Mouse (Mus musculus) embryonic stem cell, embryonic (primary cell): Measurements from ENCODE around the gene Pdcd1.

Source experiments
- CTCF ChIA-PET, 4 experiments: fragments of 300-600 bp in 2 of 4; fragments of 350-600 bp in 2 of 4; sonication (Branson Sonifier 250); formaldehyde crosslinking; loops; one replicate each; lab custom pipeline; 2022; ENCODE audit warnings: inconsistent platforms in 2 of 4; lab: Charles Lee
- POLR2A ChIA-PET, 4 experiments: fragments of 300-600 bp in 2 of 4; fragments of 350-600 bp in 2 of 4; sonication (Branson Sonifier 250); formaldehyde crosslinking; loops; one replicate each; lab custom pipeline; 2022; ENCODE audit warnings: antibody characterized with exemption in 4 of 4, inconsistent platforms in 1 of 4; lab: Charles Lee

Pdcd1 gene

DNA sequence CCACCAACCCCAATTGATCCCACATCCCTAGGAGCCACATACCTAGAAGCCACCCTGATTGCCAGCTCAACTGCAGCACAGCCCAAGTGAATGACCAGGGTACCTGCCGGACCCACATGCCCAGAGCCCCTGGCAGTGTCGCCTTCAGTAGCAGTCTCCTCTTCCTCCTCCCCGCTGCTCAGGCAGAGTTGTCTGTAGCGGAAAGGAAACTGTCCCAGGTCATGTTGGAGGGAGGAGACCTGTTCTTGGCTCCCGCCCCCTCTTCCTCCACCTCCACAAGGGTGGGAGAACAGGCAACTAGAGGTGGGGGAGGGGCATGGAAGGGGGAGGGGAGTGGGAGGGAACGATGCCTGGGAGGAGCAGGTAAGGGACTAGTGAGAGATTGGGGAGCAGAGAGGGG is at the start of gene Pdcd1:
Gene Pdcd1, minus strand, starts transcription at position 181 of the 400 bp plus-strand sequence.
- CTCF ChIA-PET: interaction anchor here in 1 of 4 experiments (1.1 kb wide), 1 partner anchor 17 kb away, joined by 4 read pairs; no protein-coding TSS in a partner anchor
- POLR2A ChIA-PET: interaction anchor here in 1 of 4 experiments (0.5 kb wide), 1 partner anchor 11 kb away, joined by 3 read pairs; no protein-coding TSS in a partner anchor

DNA sequence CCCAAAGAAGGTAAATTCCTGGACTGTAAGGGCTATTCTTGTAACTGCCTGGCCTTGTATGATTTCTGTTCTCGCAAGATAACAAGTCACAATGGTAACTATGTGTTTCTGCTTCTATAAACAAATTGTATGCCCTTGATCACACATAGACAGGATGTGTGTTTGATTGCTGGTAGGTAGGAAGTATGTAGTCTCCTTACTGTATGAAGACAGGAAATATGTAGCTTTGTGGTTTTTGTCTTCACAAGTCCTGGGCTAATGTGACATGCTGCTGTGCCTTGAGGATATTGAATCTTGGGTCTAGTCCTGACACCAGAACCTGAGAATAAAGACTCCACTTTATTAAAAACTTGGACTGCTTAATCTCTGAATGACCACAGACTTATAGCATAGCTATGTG is 39.4 kb upstream of the Pdcd1 start:
- POLR2A ChIA-PET: no interaction called here
- CTCF ChIA-PET: no interaction called here

GRCm38 (mm10) chr1:94086311-94086898 is 34.1 kb upstream of the Pdcd1 start:
- CTCF ChIA-PET: no interaction called here
- POLR2A ChIA-PET: no interaction called here

DNA sequence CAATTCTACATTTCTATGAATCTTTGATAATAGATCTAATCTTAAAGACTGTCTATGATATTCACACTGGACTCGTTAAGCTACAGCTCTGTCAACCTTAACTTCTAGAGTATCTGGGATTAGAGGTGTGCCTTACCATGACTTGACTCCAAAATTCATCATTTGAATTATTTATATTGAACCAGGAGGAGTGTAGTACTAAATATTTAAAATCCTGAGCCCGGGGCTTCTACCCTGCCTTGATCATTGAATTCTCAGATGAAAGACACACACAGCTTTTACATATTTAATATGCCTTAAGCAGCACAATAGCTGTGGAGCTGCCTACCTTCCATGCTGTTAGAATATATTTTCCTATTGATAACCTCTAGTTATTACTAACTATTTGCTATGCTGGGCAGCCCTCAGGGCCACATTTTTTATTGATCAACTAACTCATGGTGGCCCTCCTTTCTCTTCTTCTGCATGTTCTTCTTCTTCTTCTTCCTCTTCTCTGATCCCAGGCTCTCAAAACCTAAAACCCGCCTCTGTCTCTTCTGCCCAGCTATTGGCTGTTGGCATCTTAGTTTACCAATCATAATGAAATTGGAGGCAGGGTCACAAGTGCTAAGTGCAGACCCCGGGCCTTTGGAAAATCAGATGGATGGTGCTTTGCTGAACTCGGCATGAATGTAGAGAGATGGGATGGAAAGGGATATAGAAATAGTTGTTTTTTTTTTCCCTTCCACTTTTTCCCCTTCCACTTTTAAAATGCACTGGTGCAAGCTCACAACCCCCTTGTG is 33.2 kb upstream of the Pdcd1 start:
- POLR2A ChIA-PET: interaction anchor here in 1 of 4 experiments (0.6 kb wide), 1 partner anchor 21 kb away, joined by 3 read pairs; no protein-coding TSS in a partner anchor
- CTCF ChIA-PET: no interaction called here

GRCm38 (mm10) chr1:94081761-94082160 is 29.4 kb upstream of the Pdcd1 start:
- ChIA-PET POLR2A (no interaction called here), CTCF (no interaction called here)

DNA sequence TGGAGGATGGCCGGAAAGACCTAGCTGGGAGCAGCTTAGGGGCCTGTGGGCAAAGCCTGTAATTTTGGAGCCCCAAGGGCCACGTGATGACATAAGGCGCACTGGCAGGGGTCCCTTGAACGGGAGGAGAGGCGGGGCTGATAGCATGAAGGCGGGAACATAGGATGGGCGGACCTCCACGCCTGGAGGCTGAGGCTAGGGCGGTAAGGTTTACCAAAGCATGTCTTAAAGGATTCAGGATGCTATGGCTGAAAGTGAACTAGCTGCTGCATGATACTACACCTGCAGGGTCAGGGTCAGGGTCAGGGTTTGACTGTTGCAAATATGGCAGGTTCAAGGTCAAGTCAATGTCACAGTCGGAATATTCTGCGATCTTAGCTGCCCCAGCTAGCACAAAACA is 28.8 kb upstream of the Pdcd1 start:
- ChIA-PET CTCF (no interaction called here), POLR2A (interaction anchor here in 2 of 4 experiments (0.5 to 0.7 kb wide), 3 partner anchors 23 to 368 kb away, joined by 3 read pairs; no protein-coding TSS in a partner anchor)

DNA sequence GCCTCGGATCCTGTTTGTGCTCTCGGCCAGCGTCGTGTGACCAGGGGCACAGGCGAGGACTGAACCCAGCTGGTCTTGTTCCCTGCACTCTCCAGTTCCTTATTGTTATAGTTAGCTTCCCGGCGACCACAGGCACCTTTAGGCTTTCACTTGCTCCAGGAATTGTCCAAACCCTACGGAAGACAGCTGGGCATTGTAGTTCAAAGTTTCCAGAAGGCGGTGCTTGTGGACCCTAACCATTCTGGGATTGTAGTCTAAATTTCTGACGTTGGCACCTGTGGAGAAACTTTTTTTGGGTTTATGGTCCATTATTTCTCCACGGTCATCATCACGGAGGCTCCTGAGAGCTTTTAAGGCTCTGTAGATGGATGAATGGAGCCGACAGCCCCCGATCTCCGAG is 28.4 kb upstream of the Pdcd1 start:
- POLR2A ChIA-PET: interaction anchor here in 3 of 4 experiments (0.6 to 0.9 kb wide), 3 partner anchors 22 to 369 kb away, joined by 3 read pairs; no protein-coding TSS in a partner anchor
- CTCF ChIA-PET: interaction anchor here in 1 of 4 experiments (0.6 to 0.7 kb wide), 3 partner anchors 45 to 951 kb away, joined by 3 read pairs; no protein-coding TSS in a partner anchor

- CTCF ChIA-PET: interaction anchor here in 3 of 4 experiments (0.7 to 1.9 kb wide), 8 partner anchors 44 to 1431 kb away, joined by 3 to 11 read pairs (median 4); no protein-coding TSS in a partner anchor
- POLR2A ChIA-PET: interaction anchor here in 1 of 4 experiments (0.6 kb wide), 1 partner anchor 246 kb away, joined by 3 read pairs; no protein-coding TSS in a partner anchor
Observed at GRCm38 (mm10) chr1:94078835-94079440, 26.6 kb upstream of the Pdcd1 start.

DNA sequence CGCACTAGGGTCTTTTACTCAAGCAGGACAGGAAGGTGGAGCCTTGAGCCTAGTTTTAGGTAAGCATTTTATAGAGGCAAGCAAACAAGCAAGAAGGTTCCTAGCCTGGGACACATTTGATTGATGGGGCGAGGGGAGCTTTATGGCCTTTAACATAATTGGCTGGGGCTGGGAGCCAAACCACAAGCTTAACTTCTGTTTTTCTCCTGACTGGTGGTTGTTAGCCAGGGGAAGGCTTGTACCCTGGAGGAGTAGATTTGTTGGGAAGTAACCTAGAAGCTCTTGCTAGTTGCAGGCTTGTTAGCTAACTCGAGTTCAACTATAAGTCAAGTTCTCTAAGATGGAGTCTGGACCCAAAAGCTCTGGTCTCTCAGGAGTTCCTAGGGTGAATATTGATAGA is 26.0 kb upstream of the Pdcd1 start:
- POLR2A ChIA-PET: interaction anchor here in 1 of 4 experiments (0.6 kb wide), 1 partner anchor 245 kb away, joined by 3 read pairs; no protein-coding TSS in a partner anchor
- CTCF ChIA-PET: interaction anchor here in 3 of 4 experiments (0.7 to 1.9 kb wide), 8 partner anchors 43 to 1430 kb away, joined by 3 to 11 read pairs (median 3); no protein-coding TSS in a partner anchor

DNA sequence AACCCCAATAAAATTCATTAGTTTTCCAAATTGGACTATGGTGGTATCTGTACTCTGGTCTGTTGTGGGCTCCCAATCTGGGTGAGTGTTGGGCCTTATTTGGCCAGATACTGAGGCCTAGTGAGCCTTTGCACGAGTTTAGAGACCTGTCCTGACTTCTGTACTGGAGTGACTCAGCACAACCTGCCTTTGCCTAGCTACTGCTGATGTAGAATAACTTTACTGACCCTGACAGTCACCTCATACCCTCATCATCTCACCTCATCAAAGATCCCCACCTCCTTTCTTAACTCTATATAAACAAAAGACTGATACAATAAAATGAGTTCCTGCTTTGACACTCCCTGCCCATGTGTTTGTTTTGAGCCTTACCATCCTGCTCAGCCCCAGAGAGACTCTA is 24.3 kb upstream of the Pdcd1 start:
- ChIA-PET POLR2A (no interaction called here), CTCF (interaction anchor here in 1 of 4 experiments (0.9 kb wide), 1 partner anchor 42 kb away, joined by 3 read pairs; no protein-coding TSS in a partner anchor)

DNA sequence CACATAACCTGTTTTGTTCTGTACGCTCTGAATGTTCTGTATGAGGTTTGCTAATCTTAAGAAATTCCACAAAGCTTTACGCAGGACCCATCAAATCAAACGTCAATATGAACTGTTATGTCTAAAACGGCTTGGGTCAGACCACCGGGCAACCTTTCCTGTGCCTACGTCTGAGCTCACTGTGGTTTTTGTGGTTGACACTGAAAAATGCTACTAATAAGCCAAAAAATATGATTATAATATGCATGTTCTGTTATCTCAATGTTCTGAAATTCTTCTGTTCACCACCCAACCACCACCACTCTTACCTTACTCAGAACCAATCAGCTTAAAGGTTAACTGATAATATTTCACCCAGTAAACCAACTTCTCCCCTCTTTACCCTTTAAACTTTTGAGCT is 22.4 kb upstream of the Pdcd1 start:
- ChIA-PET POLR2A (no interaction called here), CTCF (interaction anchor here in 1 of 4 experiments (0.6 kb wide), 1 partner anchor 106 kb away, joined by 3 read pairs; no protein-coding TSS in a partner anchor)

DNA sequence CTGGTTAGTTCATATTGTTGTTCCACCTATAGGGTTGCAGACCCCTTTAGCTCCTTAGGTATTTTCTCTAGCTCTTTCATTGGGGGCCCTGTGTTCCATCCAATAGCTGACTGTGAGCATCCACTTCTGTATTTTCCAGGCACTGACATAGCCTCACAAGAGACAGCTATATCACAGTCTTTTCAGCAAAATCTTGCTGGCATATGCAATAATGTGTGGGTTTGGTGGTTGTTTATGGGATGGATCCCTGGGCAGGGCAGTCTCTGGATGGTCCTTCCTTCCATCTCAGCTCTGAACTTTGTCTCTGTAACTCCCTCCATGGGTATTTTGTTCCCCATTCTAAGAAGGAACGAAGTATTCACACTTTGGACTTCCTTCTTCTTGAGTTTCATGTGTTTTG is 5.9 kb upstream of the Pdcd1 start:
- CTCF ChIA-PET: interaction anchor here in 1 of 4 experiments (0.7 kb wide), 1 partner anchor 23 kb away, joined by 3 read pairs; no protein-coding TSS in a partner anchor

DNA sequence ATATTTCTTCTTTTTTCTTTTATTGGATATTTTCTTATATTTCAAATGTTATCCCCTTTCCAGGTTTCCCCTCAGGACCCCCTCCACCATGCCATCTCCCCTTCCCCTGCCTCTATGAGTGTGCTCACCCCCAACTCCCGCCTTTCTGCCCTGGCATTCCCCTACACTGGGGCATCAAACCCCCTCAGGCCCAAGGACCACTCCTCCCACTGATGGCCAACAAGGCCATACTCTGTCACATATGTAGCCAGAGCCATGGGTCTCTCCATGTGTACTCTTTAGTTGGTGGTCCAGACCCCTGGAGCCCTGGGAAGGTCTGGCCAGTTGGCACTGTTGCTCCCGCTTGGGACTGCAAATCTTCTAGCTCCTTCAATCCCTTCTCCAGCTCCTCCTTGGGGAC is 5.0 kb upstream of the Pdcd1 start:
- POLR2A ChIA-PET: no interaction called here
- CTCF ChIA-PET: interaction anchor here in 2 of 4 experiments (0.5 to 0.7 kb wide), 3 partner anchors 23 to 230 kb away, joined by 3 read pairs; no protein-coding TSS in a partner anchor

More for the DNA sequence above, 5.9 kb upstream of the Pdcd1 start:
- POLR2A ChIA-PET: interaction anchor here in 1 of 4 experiments (1.1 kb wide), 1 partner anchor 23 kb away, joined by 3 read pairs; no protein-coding TSS in a partner anchor

GRCm38 (mm10) chr1:94055966-94056365 is 3.6 kb upstream of the Pdcd1 start:
- POLR2A ChIA-PET: interaction anchor here in 1 of 4 experiments (1.3 kb wide), 1 partner anchor 21 kb away, joined by 3 read pairs; no protein-coding TSS in a partner anchor
- CTCF ChIA-PET: interaction anchor here in 1 of 4 experiments (0.5 kb wide), 1 partner anchor 229 kb away, joined by 3 read pairs; no protein-coding TSS in a partner anchor

GRCm38 (mm10) chr1:94054481-94054880 is 2.1 kb upstream of the Pdcd1 start:
- ChIA-PET CTCF (no interaction called here), POLR2A (no interaction called here)

- CTCF ChIA-PET: no interaction called here
- POLR2A ChIA-PET: no interaction called here
Observed at GRCm38 (mm10) chr1:94053530-94054216, 1.3 kb upstream of the Pdcd1 start.

- ChIA-PET CTCF (interaction anchor here in 1 of 4 experiments (1.1 kb wide), 1 partner anchor 16 kb away, joined by 4 read pairs; no protein-coding TSS in a partner anchor), POLR2A (no interaction called here)
Observed at GRCm38 (mm10) chr1:94051104-94051503, 1.2 kb downstream of the Pdcd1 start.

GRCm38 (mm10) chr1:94046544-94046943 is 5.8 kb downstream of the Pdcd1 start:
- POLR2A ChIA-PET: no interaction called here
- CTCF ChIA-PET: interaction anchor here in 2 of 4 experiments (0.6 to 0.7 kb wide), 2 partner anchors 14 to 776 kb away, joined by 5 to 6 read pairs; no protein-coding TSS in a partner anchor
